Comparison of ENCODE assay signal across 9 mouse cellular contexts in genomic region chr2:19431186-19431585, GRCm38 (mm10). TPM values are rescaled to one million over a fixed set of nuclear protein-coding genes. Genes with fewer than 3 reads are reported as not detected.
A peak's percentile ranks its signal among the peaks of the same experiment; 100 is the strongest.
DNase-seq lines count a peak whose midpoint lies in the region; ATAC-seq and TF ChIP-seq lines count a peak whose summit lies in the region.
"Had no signal": no experiment of that assay in that cellular context is flagged by ENCODE, and none has a peak within 500 bp of the region (broad histone marks: within the 10 kb centered on the region; RNA-seq: fewer than 3 reads in every experiment).

No protein-coding gene starts in this region.

- H3K4me3 ChIP-seq in embryonic facial prominence, embryonic 13.5 days = peak overlapping the region; percentile 20; the same call in 1 of the 2 replicates
- peak overlapping the region; percentile 32 for H3K4me3 ChIP-seq in hindbrain, postnatal 0 days (ENCODE audit: low read length)

- H3K4me1 ChIP-seq in embryonic facial prominence, embryonic 13.5 days = peaks cover 20% of the 10 kb centered on the region
- no peaks in the 10 kb centered on the region for H3K4me1 ChIP-seq in hindbrain, postnatal 0 days (ENCODE audit: insufficient read depth, low read length)

- peak; percentile 52; the same call in 1 of the 2 replicates for TF ChIP-seq CTCF in hindbrain, postnatal 0 days (IDR thresholded peaks at IDR 0.05; ENCODE audit: low read depth)

- intact Hi-C loops in left cerebral cortex, postnatal 4 days (cut with DNase I) = no loop called here

- H3K27me3 ChIP-seq in embryonic facial prominence, embryonic 13.5 days = peaks cover 96% of the 10 kb centered on the region
- peaks cover 59% of the 10 kb centered on the region for H3K27me3 ChIP-seq in hindbrain, postnatal 0 days (ENCODE audit: insufficient read depth, low read length)

- peak; percentile 57 for DNase-seq in left cerebral cortex, postnatal 4 days
- no peak for DNase-seq in left cerebral cortex, adult 11 months (ENCODE audit: low spot score)
- peak; percentile 56 for DNase-seq in hindbrain, postnatal 0 days (ENCODE audit: low spot score)
- DNase-seq in retina, embryonic 14.5 days (ENCODE audit: low spot score) = peak; percentile 66
- DNase-seq in ovary, adult 18-20 months (ENCODE audit: low spot score) = no peak
- no peak for DNase-seq in layer of hippocampus, adult 8-10 months (ENCODE audit: low spot score in 2 of 2)

- H3K4me2 ChIP-seq in embryonic facial prominence, embryonic 13.5 days = peak overlapping the region; percentile 37
- H3K4me2 ChIP-seq in hindbrain, postnatal 0 days (ENCODE audit: low read depth, low read length) = peak overlapping the region; percentile 54

- no peaks in the 10 kb centered on the region for H3K9me3 ChIP-seq in embryonic facial prominence, embryonic 13.5 days
- H3K9me3 ChIP-seq in hindbrain, postnatal 0 days (ENCODE audit: low read length) = no peaks in the 10 kb centered on the region

- no peaks in the 10 kb centered on the region for H3K36me3 ChIP-seq in embryonic facial prominence, embryonic 13.5 days
- no peaks in the 10 kb centered on the region for H3K36me3 ChIP-seq in hindbrain, postnatal 0 days (ENCODE audit: insufficient read depth, low read length)

- under 1% methylated on average over 18 of the region's 18 CpGs for WGBS in embryonic facial prominence, embryonic 13.5 days
- 1% methylated on average over 18 of the region's 18 CpGs for WGBS in hindbrain, postnatal 0 days

- no peak for ATAC-seq in embryonic facial prominence, embryonic 13.5 days (ENCODE audit: insufficient number of reproducible peaks, insufficient read depth, low FRiP score, low TSS enrichment, low read depth)
- ATAC-seq in hindbrain, postnatal 0 days = peak; percentile 51; the same call in 1 of the 2 replicates
- no peak for ATAC-seq in activated CD4-positive, CD25-positive, alpha-beta regulatory T cell, adult 4 months

- no peak overlapping the region for H3K9ac ChIP-seq in embryonic facial prominence, embryonic 13.5 days
- no peak overlapping the region for H3K9ac ChIP-seq in hindbrain, postnatal 0 days (replicated peaks; ENCODE audit: low read length)

- H3K27ac ChIP-seq in embryonic facial prominence, embryonic 13.5 days = no peak overlapping the region
- no peak overlapping the region for H3K27ac ChIP-seq in hindbrain, postnatal 0 days

RNA-seq across cellular contexts. Expression of gene Ptf1a, which starts 14.3 kb away (rescaled TPM):
- total RNA-seq in left cerebral cortex, postnatal 4 days (2021) = not detected
- polyA plus RNA-seq in embryonic facial prominence, embryonic 13.5 days (2015; fragmentation: Nextera tagmentation; extraction: Ambion mirVana) = not detected in 2 replicates
- 5.1 and 8.5 TPM in 2 replicates for total RNA-seq in hindbrain, postnatal 0 days (2014; rRNA removed)
- polyA plus RNA-seq in hindbrain, postnatal 0 days (2015; fragmentation: Nextera tagmentation; extraction: Ambion mirVana) = 1.8 and 1.9 TPM in 2 replicates
- not detected for polyA plus RNA-seq in activated CD4-positive, CD25-positive, alpha-beta regulatory T cell, adult 4 months (2017; shearing (Covaris generic))
- not detected for total RNA-seq in layer of hippocampus, adult 8-10 months (2022)
- polyA plus RNA-seq: testis, adult 2 months had no signal

RNA-seq across cellular contexts. Expression of gene Msrb2, which starts 59.9 kb away (rescaled TPM):
- 1 to 10 TPM; 5.9 to 7.3 TPM for total RNA-seq in left cerebral cortex, postnatal 4 days (2021)
- polyA plus RNA-seq in embryonic facial prominence, embryonic 13.5 days (2015; fragmentation: Nextera tagmentation; extraction: Ambion mirVana) = 29.2 and 33.2 TPM in 2 replicates
- 7.4 and 9.8 TPM in 2 replicates for total RNA-seq in hindbrain, postnatal 0 days (2014; rRNA removed)
- 12.4 and 13.1 TPM in 2 replicates for polyA plus RNA-seq in hindbrain, postnatal 0 days (2015; fragmentation: Nextera tagmentation; extraction: Ambion mirVana)
- polyA plus RNA-seq in activated CD4-positive, CD25-positive, alpha-beta regulatory T cell, adult 4 months (2017; shearing (Covaris generic)) = 10 to 100 TPM; 15.1 to 17.8 TPM
- total RNA-seq in layer of hippocampus, adult 8-10 months (2022) = 10 to 100 TPM; 28.2 to 33.5 (median 29.8) TPM

Comparison
In these comparisons a context has a peak if more than half of its experiments do, and no peak if none do; other contexts are left out.
1. DNase-seq: peak in left cerebral cortex, postnatal 4 days (single experiment), hindbrain, postnatal 0 days (single experiment) and retina, embryonic 14.5 days (single experiment); none in left cerebral cortex, adult 11 months (single experiment), ovary, adult 18-20 months (single experiment) and layer of hippocampus, adult 8-10 months (0 of 2).